Mouse (Mus musculus) fibroblast of lung, adult 2 months (primary cell): ENCODE data around the gene Ess2.

Source experiments
- DNase-seq: peaks from one replicate; pipeline ENCODE4 v3.0.0-alpha.2; 2011; ENCODE audit warnings: low read depth

The Ess2 gene

GRCm38 (mm10) chr16:17857157-17857556 lies 54.0 kb downstream of the Ess2 start:
- DNase-seq: no peak

GRCm38 (mm10) chr16:17853263-17853662 lies 57.9 kb downstream of the Ess2 start:
- DNase-seq: no peak

- no peak for DNase-seq
Observed at GRCm38 (mm10) chr16:17851860-17852259, 59.3 kb downstream of the Ess2 start.

- no peak for DNase-seq
Observed at GRCm38 (mm10) chr16:17851331-17851730, 59.8 kb downstream of the Ess2 start.
